Mouse (Mus musculus) cerebellum, adult 2 months (tissue): ENCODE results near the gene Gm9747.

Experiments
- CTCF ChIP-seq: fragments of 200-500 bp; IDR thresholded peaks from 2 replicates; pipeline ENCODE4 v1.5.1; 2011; ENCODE audit warnings: low read depth, mild to moderate bottlenecking, control low read depth, low read length, moderate library complexity, borderline replicate concordance; ENCODE audit not compliant: insufficient read depth
- POLR2A ChIP-seq: fragments of 200-500 bp; IDR thresholded peaks from 2 replicates; pipeline ENCODE4 v1.6.1; 2011; ENCODE audit warnings: low read length, control low read depth, borderline replicate concordance; ENCODE audit not compliant: insufficient read depth

- TF ChIP-seq CTCF, result no peak
- no peak for TF ChIP-seq POLR2A
These were observed 10.4 kb downstream of the Gm9747 start for GRCm38 (mm10) chr1:82243260-82243825.
